Mouse (Mus musculus) embryo, embryonic 11.5 days (tissue): ENCODE data around the gene Iscu.

Source experiments
- DNase-seq: peaks from one replicate; pipeline ENCODE4 v3.0.0-alpha.2; 2012; ENCODE audit warnings: low read depth, low spot score

The Iscu gene

GRCm38 (mm10) chr5:113815041-113815389, 42.5 kb downstream of the Iscu start:
- DNase-seq: no peak

- peak; percentile 70 for DNase-seq
Observed at GRCm38 (mm10) chr5:113815638-113816152, 43.1 kb downstream of the Iscu start.

DNA sequence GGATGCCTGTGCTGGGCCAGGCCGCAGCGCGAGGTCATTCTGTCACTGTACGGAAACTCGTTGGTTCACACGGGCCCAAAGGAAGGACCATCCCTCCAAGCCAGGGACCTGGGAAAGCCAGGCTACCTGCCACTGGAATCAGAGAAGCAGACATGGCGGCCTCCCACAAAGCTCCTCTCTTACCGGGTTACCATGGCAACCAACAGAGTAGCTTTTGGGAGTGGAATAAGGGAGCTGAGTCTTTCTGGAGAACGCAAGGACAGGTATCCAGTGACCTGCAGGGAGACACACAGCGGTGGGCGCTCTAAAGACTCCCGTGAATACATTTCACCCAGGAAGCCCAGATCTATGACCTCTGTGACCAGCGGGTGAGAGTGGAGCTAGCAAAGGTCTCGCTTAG, 46.0 kb downstream of the Iscu start:
- no peak for DNase-seq

- DNase-seq: no peak
Observed at GRCm38 (mm10) chr5:113824228-113824627, 51.7 kb downstream of the Iscu start.

GRCm38 (mm10) chr5:113825558-113825957, 53.0 kb downstream of the Iscu start:
- no peak for DNase-seq

DNA sequence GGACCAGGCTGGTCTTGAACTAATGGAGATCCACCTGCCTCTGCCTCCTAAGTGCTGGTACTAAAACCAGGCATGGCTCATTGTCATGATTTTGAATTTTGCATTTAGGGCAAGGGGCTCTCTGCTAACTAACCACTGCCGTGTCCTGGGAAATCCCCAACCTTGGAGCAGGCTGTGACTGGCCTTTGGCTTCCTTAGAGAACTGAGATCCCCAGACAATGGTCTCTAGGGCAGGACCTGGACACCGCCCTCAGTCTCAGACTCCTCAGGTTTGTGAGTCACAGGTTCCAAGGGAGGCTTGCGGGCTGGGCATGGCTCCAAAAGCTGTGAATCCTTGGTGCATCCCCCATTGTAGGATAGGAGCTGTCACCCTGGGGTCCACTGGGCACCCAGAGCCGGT, 54.1 kb downstream of the Iscu start:
- DNase-seq: no peak
